10 mouse cellular contexts compared by ENCODE assay signal in genomic region chr1:90566664-90567440, GRCm38 (mm10). TPM values are rescaled to one million over a fixed set of nuclear protein-coding genes. Genes with fewer than 3 reads are reported as not detected.
DNase-seq lines count a peak whose midpoint lies in the region; ATAC-seq lines count a peak whose summit lies in the region.
"Had no signal": no experiment of that assay in that cellular context is flagged by ENCODE, and none has a peak within 500 bp of the region (broad histone marks: within the 10 kb centered on the region; RNA-seq: fewer than 3 reads in every experiment).

No protein-coding gene starts in this region.

- 48% methylated on average over 15 of the region's 15 CpGs for WGBS in lung, embryonic 15.5 days
- 43% methylated on average over 15 of the region's 15 CpGs for WGBS in midbrain, embryonic 16.5 days

- no peak overlapping the region for H3K27ac ChIP-seq in lung, embryonic 15.5 days
- H3K27ac ChIP-seq in midbrain, embryonic 16.5 days (ENCODE audit: low read length) = no peak overlapping the region
- H3K27ac ChIP-seq: heart, adult 2 months had no signal

- peak; percentile 32 for DNase-seq in adrenal gland, postnatal 10 days
- no peak for DNase-seq in adrenal gland, adult (ENCODE audit: inconsistent age in 2 of 2, low spot score in 1 of 2)
- no peak for DNase-seq in lung, postnatal 10 days
- DNase-seq in kidney, adult 8-10 months = peak; percentile 21 to 43
- DNase-seq in liver = no peak
- no peak for DNase-seq in right cerebral cortex, postnatal 25 days
- DNase-seq: lung, adult 2 months had no signal

- H3K4me3 ChIP-seq in lung, embryonic 15.5 days = no peak overlapping the region
- no peak overlapping the region for H3K4me3 ChIP-seq in midbrain, embryonic 16.5 days (ENCODE audit: low read depth, low read length)
- H3K4me3 ChIP-seq: heart, adult 2 months had no signal

- no peak overlapping the region for H3K4me2 ChIP-seq in lung, embryonic 15.5 days
- no peak overlapping the region for H3K4me2 ChIP-seq in midbrain, embryonic 16.5 days (ENCODE audit: low read length)

- ATAC-seq in lung, embryonic 15.5 days (ENCODE audit: borderline replicate concordance, extremely low read depth, low FRiP score, low TSS enrichment) = peak; percentile 49; the same call in 1 of the 2 replicates
- ATAC-seq in midbrain, embryonic 16.5 days = peak; percentile 77; the same call in 1 of the 2 replicates

- H3K9me3 ChIP-seq in lung, embryonic 15.5 days = no peaks in the 10 kb centered on the region
- no peaks in the 10 kb centered on the region for H3K9me3 ChIP-seq in midbrain, embryonic 16.5 days (replicated peaks; ENCODE audit: control insufficient read depth, low read length, poor library complexity, severe bottlenecking)

- peaks cover 13% of the 10 kb centered on the region; the same call in 1 of the 2 replicates for H3K4me1 ChIP-seq in lung, embryonic 15.5 days
- peaks cover 2% of the 10 kb centered on the region; the same call in 1 of the 2 replicates for H3K4me1 ChIP-seq in midbrain, embryonic 16.5 days (ENCODE audit: control insufficient read depth, insufficient read depth, low read length)

- no peaks in the 10 kb centered on the region for H3K36me3 ChIP-seq in lung, embryonic 15.5 days
- H3K36me3 ChIP-seq in midbrain, embryonic 16.5 days (ENCODE audit: control insufficient read depth, insufficient read depth, low read length) = no peaks in the 10 kb centered on the region

- H3K27me3 ChIP-seq in lung, embryonic 15.5 days = peaks cover 5% of the 10 kb centered on the region; the same call in 1 of the 2 replicates
- H3K27me3 ChIP-seq in midbrain, embryonic 16.5 days (ENCODE audit: control insufficient read depth, insufficient read depth, low read depth, low read length) = no peaks in the 10 kb centered on the region

- no peak overlapping the region for H3K9ac ChIP-seq in lung, embryonic 15.5 days
- H3K9ac ChIP-seq in midbrain, embryonic 16.5 days (ENCODE audit: low read depth, low read length) = no peak overlapping the region

RNA-seq across cellular contexts. Expression of gene Cops8, which starts 35.9 kb away (rescaled TPM):
- 10 to 100 TPM; 67.0 to 71.7 TPM for total RNA-seq in adrenal gland, postnatal 10 days (2021)
- 160 and 171 TPM in 2 replicates for polyA plus RNA-seq in lung, embryonic 15.5 days (2015; fragmentation: Nextera tagmentation; extraction: Ambion mirVana)
- polyA plus RNA-seq in midbrain, embryonic 16.5 days (2015; fragmentation: Nextera tagmentation; extraction: Ambion mirVana) = 164 and 187 TPM in 2 replicates

Comparison
In these comparisons a context has a peak if more than half of its experiments do, and no peak if none do; other contexts are left out.
1. DNase-seq: peak in adrenal gland, postnatal 10 days (single experiment) and kidney, adult 8-10 months (2 of 2); none in adrenal gland, adult (0 of 2), lung, postnatal 10 days (single experiment), liver (single experiment) and right cerebral cortex, postnatal 25 days (single experiment).